Mouse (Mus musculus) spleen, postnatal 4 days (tissue): ENCODE measurements around the gene Axin1.
A peak's percentile ranks its signal among the peaks of the same experiment; 100 is the strongest.
"Not testable (repeated sequence)": the region's sequence is repeated elsewhere in the genome, so short reads cannot be mapped to it uniquely, and the experiment has no call there.

ENCODE experiments used
- DNase-seq, 2 experiments: peaks; one replicate each; pipeline ENCODE4 v3.0.0; 2022; ENCODE audit warnings: low spot score in 2 of 2

The Axin1 gene

GRCm38 (mm10) chr17:26138239-26138836 lies at the start of gene Axin1:
Gene Axin1, plus strand, starts transcription at chr17:26138688.
- DNase-seq: peak; percentile 93 to 96

- peak; percentile 82 to 92 for DNase-seq
These were observed 48.4 kb upstream of the Axin1 start, which contains the start of gene Decr2 for GRCm38 (mm10) chr17:26089905-26090632. Gene Decr2, minus strand, starts transcription at chr17:26090337.

GRCm38 (mm10) chr17:26094531-26095110 lies 43.9 kb upstream of the Axin1 start:
- DNase-seq: no peak

DNA sequence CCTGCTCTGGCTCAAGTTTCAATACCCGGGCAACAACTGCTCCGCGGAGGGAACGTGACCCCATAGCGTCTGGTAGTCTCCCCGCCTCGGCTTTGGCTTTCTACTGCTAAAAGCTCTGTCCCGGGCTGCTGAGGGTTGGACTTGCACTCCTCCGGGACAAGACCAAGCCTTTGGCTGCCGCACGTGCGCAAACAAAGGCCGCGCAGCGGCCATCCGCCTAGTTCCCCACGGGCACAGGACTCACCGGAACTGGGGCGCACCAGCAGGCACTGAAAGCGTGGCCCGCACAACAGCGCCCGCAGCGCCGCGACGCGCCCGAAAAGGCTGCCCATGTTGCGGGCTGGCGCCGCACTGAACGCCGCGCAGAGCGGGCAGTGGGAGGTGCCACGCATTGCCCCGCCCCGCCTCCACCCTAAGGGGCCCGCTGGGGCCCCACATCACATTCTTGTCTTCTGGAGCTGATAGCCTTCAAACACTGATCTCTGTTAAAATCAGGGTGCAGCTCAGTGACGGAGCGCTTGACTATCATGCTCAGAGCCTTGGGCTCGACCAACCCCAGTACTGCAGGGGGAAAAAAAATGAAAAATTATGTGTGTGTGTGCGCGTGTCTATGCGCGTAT lies 43.3 kb upstream of the Axin1 start, which contains the start of gene Nme4:
Gene Nme4, minus strand, starts transcription at position 482 of the 620 bp plus-strand sequence.
- DNase-seq: peak; percentile 74 to 84

- DNase-seq: no peak
These were observed 40.0 kb upstream of the Axin1 start for GRCm38 (mm10) chr17:26098461-26098860.

DNA sequence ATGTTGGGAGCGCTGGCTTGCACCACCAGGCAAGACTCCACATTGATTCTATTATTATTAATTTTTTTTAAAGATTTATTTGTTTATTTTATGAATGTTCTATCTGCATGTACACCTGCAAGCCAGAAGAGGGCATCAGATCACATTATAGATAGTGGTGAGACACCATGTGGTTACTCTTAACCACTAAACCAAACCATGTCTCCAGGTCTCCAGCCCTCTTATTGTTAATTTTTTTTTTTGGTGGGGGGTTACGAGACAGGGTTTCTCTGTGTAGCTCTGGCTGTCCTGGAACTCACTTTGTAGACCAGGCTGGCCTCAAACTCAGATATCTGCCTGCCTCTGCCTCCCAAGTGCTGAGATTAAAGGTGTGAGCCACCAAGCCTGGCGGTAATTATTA lies 39.2 kb upstream of the Axin1 start:
- DNase-seq: peak in 1 of 2 experiments; percentile 57

DNA sequence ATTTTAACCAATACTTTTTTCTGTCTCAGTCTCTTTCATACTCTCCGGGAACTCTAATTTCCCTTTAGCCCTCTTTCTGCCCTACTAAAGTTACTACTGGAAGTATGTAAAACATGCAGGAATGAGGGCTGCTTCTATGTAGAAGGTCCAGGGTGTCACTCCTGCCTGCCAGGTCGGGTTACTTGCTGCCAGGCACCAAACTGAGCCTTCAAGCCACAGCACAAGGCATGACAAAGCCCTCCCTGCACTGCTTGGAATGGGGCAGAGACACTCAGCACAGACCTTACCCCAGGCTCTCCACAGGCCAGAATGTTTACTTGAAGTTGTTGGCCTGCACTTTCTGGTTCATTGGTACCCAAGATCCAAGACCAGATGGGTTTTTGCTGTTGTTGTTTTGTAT lies 38.3 kb upstream of the Axin1 start:
- DNase-seq: peak in 1 of 2 experiments; percentile 64

GRCm38 (mm10) chr17:26101478-26101877 lies 37.0 kb upstream of the Axin1 start:
- DNase-seq: peak in 1 of 2 experiments; percentile 58

- DNase-seq: no peak
These were observed 32.9 kb upstream of the Axin1 start for GRCm38 (mm10) chr17:26105619-26106018.

- DNase-seq: no peak
These were observed 28.3 kb upstream of the Axin1 start for GRCm38 (mm10) chr17:26110156-26110555.

DNA sequence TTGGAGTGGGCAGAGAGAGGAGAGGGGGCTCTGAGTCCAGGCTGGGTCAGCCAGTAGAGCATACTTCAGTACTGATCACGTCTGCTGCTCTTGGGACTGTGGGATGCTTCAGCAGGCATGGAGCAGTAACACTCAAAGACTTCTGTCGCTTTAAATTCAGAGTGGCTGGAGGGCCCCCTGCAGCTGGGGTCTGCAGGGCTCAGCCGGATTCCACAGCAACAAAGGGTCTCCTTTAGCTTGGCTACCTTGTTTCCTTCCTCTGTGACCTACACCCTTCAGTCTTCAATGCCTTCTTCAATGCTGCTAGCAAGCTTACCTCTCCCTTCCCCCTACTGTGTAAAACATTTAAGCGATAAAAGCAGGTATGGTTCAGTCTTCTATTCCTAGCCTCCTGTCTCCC lies 27.5 kb upstream of the Axin1 start:
- no peak for DNase-seq

- DNase-seq: no peak
These were observed 26.8 kb upstream of the Axin1 start for GRCm38 (mm10) chr17:26111722-26112121.

- DNase-seq: no peak
These were observed 25.7 kb upstream of the Axin1 start for GRCm38 (mm10) chr17:26112751-26113150.

DNA sequence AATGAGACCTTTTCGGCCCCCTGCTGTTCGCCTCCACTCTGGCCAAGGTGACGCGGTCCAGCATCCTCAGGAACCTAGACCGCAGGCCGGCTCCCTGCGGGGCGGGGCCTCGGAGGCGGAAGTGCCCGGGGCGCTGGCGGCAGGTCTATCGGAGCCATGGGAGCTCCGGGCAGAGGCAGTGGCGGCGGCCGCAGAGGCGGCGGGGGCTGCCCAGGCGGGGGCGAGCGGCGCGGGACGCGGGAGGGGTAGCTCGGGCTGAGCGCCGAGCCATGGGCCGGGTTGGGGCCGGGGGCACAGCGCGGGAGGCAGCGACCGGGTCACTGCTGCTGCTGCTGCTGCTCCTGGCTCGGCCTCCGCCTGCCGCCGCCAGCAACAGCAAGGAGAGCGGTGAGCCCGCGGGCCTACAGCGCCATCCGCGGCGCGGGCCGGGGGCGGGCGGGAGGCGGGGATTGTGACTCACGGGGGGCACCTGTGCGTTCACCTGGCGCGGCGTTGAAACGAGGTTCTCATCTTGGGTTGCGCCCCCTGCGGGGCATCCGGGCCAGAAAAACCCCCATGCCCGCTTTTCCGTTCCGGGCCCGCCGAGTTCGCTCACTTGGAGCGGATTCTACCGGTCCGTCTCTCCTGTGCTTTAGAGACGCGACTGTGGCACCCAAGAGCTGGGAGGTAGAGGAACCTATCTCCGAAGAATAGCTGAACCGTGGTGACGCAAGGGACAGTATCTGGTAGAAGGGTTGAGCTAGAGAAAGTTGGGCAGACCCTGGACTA lies 25.1 kb upstream of the Axin1 start, which contains the start of gene Tmem8:
Gene Tmem8, plus strand, starts transcription at position 119 of the 768 bp plus-strand sequence.
- peak; percentile 81 to 91 for DNase-seq

- DNase-seq: no peak
These were observed 24.4 kb upstream of the Axin1 start for GRCm38 (mm10) chr17:26114061-26114460.

DNA sequence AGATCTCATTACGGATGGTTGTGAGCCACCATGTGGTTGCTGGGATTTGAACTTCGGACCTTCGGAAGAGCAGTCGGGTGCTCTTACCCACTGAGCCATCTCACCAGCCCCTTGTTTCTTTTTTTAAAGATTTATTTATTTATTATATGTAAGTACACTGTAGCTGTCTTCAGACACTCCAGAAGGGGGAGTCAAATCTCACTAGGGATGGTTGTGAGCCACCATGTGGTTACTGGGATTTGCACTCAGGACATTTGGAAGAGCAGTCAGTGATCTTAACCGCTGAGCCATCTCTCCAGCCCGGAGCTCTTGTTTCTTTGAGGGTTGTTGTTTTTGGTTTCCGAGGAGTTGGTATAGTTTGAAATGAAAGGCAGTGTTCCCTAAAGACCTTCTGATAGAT lies 24.0 kb upstream of the Axin1 start:
- DNase-seq: not testable (repeated sequence)

GRCm38 (mm10) chr17:26115205-26115898 lies 23.1 kb upstream of the Axin1 start:
- DNase-seq: peak in 1 of 2 experiments; percentile 48

DNA sequence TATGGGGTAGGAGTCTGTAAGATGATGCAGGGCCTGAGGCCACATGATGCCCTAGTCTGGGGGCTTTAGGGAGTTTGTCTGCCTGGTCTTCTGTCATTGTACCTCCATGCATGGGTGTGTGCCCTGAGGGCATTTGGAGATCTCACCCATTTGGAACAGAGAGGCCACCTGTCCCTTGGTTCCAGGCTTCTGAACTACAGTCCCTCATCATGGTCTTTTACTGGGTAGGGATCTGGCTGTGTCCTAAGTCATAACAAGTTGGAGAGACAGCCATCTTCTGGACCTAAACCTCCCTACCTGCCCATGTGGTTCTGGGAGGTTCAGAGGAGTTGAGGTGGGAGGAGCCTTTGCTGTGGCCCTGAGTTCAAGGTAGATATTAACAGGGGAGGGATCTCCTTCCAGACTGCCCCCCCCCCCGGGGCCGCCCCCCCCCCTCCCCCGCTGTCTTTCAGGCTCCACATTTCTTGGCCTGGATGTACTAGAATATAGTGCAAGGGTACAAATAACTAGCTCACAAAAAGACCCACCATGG lies 22.5 kb upstream of the Axin1 start:
- no peak for DNase-seq

GRCm38 (mm10) chr17:26116503-26117258 lies 21.8 kb upstream of the Axin1 start:
- no peak for DNase-seq
